Mouse (Mus musculus) mouse trophoblast stem cell (cell line): Measurements from ENCODE around the gene Dhx16.
"Not testable (repeated sequence)": the region's sequence is repeated elsewhere in the genome, so short reads cannot be mapped to it uniquely, and the experiment has no call there.

ENCODE experiments used
- in situ Hi-C, 2 experiments: fragments of 300-500 bp; cut with MseI, MboI; formaldehyde crosslinking; loops; 2 replicates in 1 of 2; 3 replicates in 1 of 2; pipeline ENCODE4 v1.15.1; 2025

The Dhx16 gene

GRCm38 (mm10) chr17:35879245-35880057 is at the start of gene Dhx16:
TSS of gene Dhx16 (plus strand) at chr17:35879819.
- in situ Hi-C loops = loop anchor here in 1 of 2 experiments (5.0 kb wide), 1 partner anchor 47 kb away; no protein-coding TSS in a partner anchor

- in situ Hi-C loops = loop anchor here (5.0 kb wide), 2 partner anchors 40 to 45 kb away; partner anchors contain the start of gene Dhx16 (in 1 of the 2)
Observed at GRCm38 (mm10) chr17:35832400-35833238, 47.0 kb upstream of the Dhx16 start.

GRCm38 (mm10) chr17:35833239-35833751 is 46.3 kb upstream of the Dhx16 start:
- in situ Hi-C loops = loop anchor here (5.0 kb wide), 2 partner anchors 39 to 44 kb away; partner anchors contain the start of gene Dhx16 (in 1 of the 2)

GRCm38 (mm10) chr17:35833894-35834293 is 45.7 kb upstream of the Dhx16 start:
- in situ Hi-C loops = loop anchor here (5.0 kb wide), 2 partner anchors 38 to 43 kb away; partner anchors contain the start of gene Dhx16 (in 1 of the 2)

GRCm38 (mm10) chr17:35834696-35835422 is 44.8 kb upstream of the Dhx16 start:
- in situ Hi-C loops = loop anchor here (5.0 kb wide), 2 partner anchors 37 to 42 kb away; partner anchors contain the start of gene Dhx16 (in 1 of the 2)

GRCm38 (mm10) chr17:35835424-35836140 is 44.0 kb upstream of the Dhx16 start:
- in situ Hi-C loops = no loop called here

- in situ Hi-C loops = no loop called here
Observed at GRCm38 (mm10) chr17:35836178-35836965, 43.2 kb upstream of the Dhx16 start.

- in situ Hi-C loops = no loop called here
Observed at GRCm38 (mm10) chr17:35836991-35837422, 42.6 kb upstream of the Dhx16 start.

- in situ Hi-C loops = no loop called here
Observed at GRCm38 (mm10) chr17:35837487-35837886, 42.1 kb upstream of the Dhx16 start.

- in situ Hi-C loops = no loop called here
Observed at GRCm38 (mm10) chr17:35838122-35838544, 41.5 kb upstream of the Dhx16 start, which contains the start of gene Tubb5. TSS of gene Tubb5 (minus strand) at chr17:35838306.

- in situ Hi-C loops = no loop called here
Observed at GRCm38 (mm10) chr17:35838570-35838969, 41.0 kb upstream of the Dhx16 start.

- in situ Hi-C loops = not testable (repeated sequence)
Observed at GRCm38 (mm10) chr17:35839002-35839401, 40.6 kb upstream of the Dhx16 start.

GRCm38 (mm10) chr17:35840561-35840960 is 39.1 kb upstream of the Dhx16 start:
- in situ Hi-C loops = no loop called here

GRCm38 (mm10) chr17:35841076-35841950 is 38.3 kb upstream of the Dhx16 start, which contains the start of gene Mdc1:
TSS of gene Mdc1 (plus strand) at chr17:35841515.
- in situ Hi-C loops = no loop called here

GRCm38 (mm10) chr17:35842006-35842405 is 37.6 kb upstream of the Dhx16 start:
- in situ Hi-C loops = no loop called here

- in situ Hi-C loops = no loop called here
Observed at GRCm38 (mm10) chr17:35843514-35843913, 36.1 kb upstream of the Dhx16 start.

GRCm38 (mm10) chr17:35848112-35848511 is 31.5 kb upstream of the Dhx16 start:
- in situ Hi-C loops = no loop called here

GRCm38 (mm10) chr17:35850974-35851373 is 28.6 kb upstream of the Dhx16 start:
- in situ Hi-C loops = no loop called here
